Mouse (Mus musculus): ENCODE data around the gene Spi1. TPM values are rescaled to one million over a fixed set of nuclear protein-coding genes. Genes with fewer than 3 reads are reported as not detected.

Spi1 gene
- polyA plus RNA-seq, 1 experiment from 2014 or later: 3.0 TPM

DNA sequence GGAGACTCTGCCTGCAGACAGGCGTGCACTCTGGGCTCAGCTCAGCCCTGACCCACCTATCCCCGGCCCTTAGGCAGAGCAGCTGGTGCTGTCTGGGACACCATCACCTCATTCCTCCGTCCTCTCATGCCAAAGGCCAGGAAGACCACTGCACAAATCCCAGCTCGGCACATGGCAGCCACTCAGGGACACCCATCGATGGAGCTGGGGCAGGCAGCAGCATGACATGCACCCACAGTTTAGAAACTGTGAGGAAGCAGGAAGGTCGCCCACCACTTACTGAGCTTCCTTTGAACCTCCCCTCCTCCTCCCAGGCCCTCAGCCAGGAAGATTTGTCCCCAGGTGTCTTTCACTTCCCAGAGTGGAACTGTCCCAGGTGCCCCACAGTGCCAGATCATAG, 55.3 kb downstream of the Spi1 start:
- WGBS: 84% methylated on average over 6 of the region's 6 CpGs

DNA sequence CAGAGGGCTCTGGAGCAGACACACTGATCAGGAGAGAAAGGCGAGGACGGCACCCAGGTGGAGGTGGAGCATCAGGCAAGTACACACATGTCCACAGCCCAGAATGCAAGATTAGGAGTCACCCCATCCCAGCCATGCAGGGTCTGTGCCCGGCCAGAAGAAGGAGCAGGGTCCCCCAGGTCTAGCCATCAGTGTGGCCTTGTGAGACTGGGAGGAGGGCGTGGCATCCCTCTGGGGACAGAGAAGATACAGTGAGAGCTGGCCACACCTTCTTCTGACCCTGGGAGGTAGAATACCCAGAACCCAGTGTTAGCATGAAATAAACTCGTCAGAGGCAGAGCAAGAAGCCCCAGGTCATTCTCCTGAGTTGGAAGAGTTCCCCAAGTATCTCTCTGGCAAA, 57.1 kb downstream of the Spi1 start:
- no peaks in the 10 kb centered on the region; the same call in 1 of the 2 replicates for H3K36me3 ChIP-seq (replicated peaks; ENCODE audit: control insufficient read depth, insufficient read depth, low read depth, low read length)
- 68% methylated on average over 5 of the region's 5 CpGs for WGBS

More for the DNA sequence above, 55.3 kb downstream of the Spi1 start:
- Histone ChIP-seq H3K4me1 (ENCODE audit: control insufficient read depth, insufficient read depth, low read length) (no peaks in the 10 kb centered on the region), H3K4me2 (ENCODE audit: low read depth, low read length) (no peak overlapping the region), H3K27ac (replicated peaks; ENCODE audit: low read depth, low read length) (no peak overlapping the region), H3K36me3 (replicated peaks; ENCODE audit: control insufficient read depth, insufficient read depth, low read depth, low read length) (no peaks in the 10 kb centered on the region; the same call in 1 of the 2 replicates), H3K27me3 (ENCODE audit: control insufficient read depth, insufficient read depth, low read length) (no peaks in the 10 kb centered on the region), H3K9ac (replicated peaks; ENCODE audit: low read length) (no peak overlapping the region), H3K4me3 (ENCODE audit: low read depth, low read length) (no peak overlapping the region), H3K9me3 (replicated peaks; ENCODE audit: control insufficient read depth, low read length) (no peaks in the 10 kb centered on the region)
- no peak for DNase-seq (ENCODE audit: low spot score)
- ATAC-seq (replicated peaks; ENCODE audit: insufficient number of reproducible peaks, low FRiP score, low TSS enrichment, low read depth): no peak

DNA sequence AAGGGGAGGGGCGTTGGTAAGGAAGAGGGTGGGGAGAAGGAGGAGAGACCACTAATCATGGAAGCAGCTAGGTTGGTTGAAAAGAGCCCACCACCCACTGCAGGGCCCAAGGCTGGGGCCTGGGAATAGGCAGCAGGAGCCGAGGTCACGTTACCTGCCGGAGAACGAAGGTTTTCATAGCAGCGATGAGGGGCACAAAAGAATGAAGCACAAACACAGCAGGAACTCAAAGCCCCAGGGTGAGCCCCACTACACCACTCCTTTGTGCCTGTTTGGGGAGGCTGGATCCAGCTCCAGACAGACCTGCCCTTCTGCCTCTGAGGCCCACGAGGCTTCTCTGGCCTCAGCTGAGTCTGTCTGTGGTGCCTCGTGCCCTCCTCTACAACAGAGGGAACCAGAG, 57.6 kb downstream of the Spi1 start:
- H3K4me2 ChIP-seq (ENCODE audit: low read depth, low read length): no peak overlapping the region
- 71% methylated on average over 8 of the region's 8 CpGs for WGBS
- no peaks in the 10 kb centered on the region for H3K9me3 ChIP-seq (replicated peaks; ENCODE audit: control insufficient read depth, low read length)
- H3K9ac ChIP-seq (replicated peaks; ENCODE audit: low read length): no peak overlapping the region
- no peaks in the 10 kb centered on the region; the same call in 1 of the 2 replicates for H3K36me3 ChIP-seq (replicated peaks; ENCODE audit: control insufficient read depth, insufficient read depth, low read depth, low read length)
- no peaks in the 10 kb centered on the region for H3K4me1 ChIP-seq (ENCODE audit: control insufficient read depth, insufficient read depth, low read length)
- DNase-seq (ENCODE audit: low spot score): no peak
- no peak overlapping the region for H3K27ac ChIP-seq (replicated peaks; ENCODE audit: low read depth, low read length)
- no peaks in the 10 kb centered on the region for H3K27me3 ChIP-seq (ENCODE audit: control insufficient read depth, insufficient read depth, low read length)
- H3K4me3 ChIP-seq (ENCODE audit: low read depth, low read length): no peak overlapping the region
- no peak for ATAC-seq (replicated peaks; ENCODE audit: insufficient number of reproducible peaks, low FRiP score, low TSS enrichment, low read depth)

More for the DNA sequence above, 57.1 kb downstream of the Spi1 start:
- Histone ChIP-seq H3K4me3 (ENCODE audit: low read depth, low read length) (no peak overlapping the region), H3K27ac (replicated peaks; ENCODE audit: low read depth, low read length) (no peak overlapping the region), H3K27me3 (ENCODE audit: control insufficient read depth, insufficient read depth, low read length) (no peaks in the 10 kb centered on the region), H3K9ac (replicated peaks; ENCODE audit: low read length) (no peak overlapping the region), H3K4me1 (ENCODE audit: control insufficient read depth, insufficient read depth, low read length) (no peaks in the 10 kb centered on the region), H3K9me3 (replicated peaks; ENCODE audit: control insufficient read depth, low read length) (no peaks in the 10 kb centered on the region), H3K4me2 (ENCODE audit: low read depth, low read length) (no peak overlapping the region)
- ATAC-seq (replicated peaks; ENCODE audit: insufficient number of reproducible peaks, low FRiP score, low TSS enrichment, low read depth) (no peak), DNase-seq (ENCODE audit: low spot score) (no peak)

DNA sequence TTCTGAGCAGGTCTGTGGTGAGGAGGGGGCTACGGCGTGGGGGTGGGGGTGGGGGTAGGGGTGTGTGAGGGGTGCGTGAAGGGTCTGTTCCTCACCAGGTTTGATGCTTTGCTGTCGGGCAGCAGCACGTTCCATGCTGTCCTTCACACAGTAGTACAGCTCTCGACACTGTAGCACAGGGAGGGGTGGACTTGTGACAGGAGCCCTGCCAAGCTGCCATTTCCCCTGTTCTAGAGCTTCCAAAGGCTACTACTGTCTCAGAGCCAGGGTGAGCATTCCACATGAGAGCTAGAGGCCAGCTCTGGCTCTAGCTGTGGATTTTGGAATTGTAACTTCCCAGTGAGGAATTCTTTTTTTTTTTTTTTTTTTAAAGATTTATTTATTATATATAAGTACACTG, 60.7 kb downstream of the Spi1 start:
- WGBS: 89% methylated on average over 6 of the region's 6 CpGs
- H3K27me3 ChIP-seq (ENCODE audit: control insufficient read depth, insufficient read depth, low read length): no peaks in the 10 kb centered on the region

DNA sequence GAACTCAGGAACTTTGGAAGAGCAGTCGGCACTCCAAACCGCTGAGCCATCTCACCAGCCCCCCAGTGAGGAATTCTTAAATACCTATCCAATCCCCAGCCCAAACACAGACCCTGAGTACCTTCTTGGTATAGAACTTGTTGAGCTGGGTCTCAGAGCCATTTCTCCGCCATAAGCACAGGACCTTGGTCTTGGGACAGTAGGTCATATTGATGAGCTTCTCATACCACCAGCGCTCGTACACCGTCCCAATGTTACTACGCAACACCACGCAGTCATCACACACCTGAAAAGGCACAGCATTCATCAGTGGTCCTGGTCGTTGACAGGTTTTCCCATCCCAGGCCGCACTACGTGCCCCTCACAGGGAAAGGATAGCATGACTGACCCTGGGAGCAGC, 61.2 kb downstream of the Spi1 start:
- no peaks in the 10 kb centered on the region for H3K9me3 ChIP-seq (replicated peaks; ENCODE audit: control insufficient read depth, low read length)
- no peaks in the 10 kb centered on the region for H3K4me1 ChIP-seq (ENCODE audit: control insufficient read depth, insufficient read depth, low read length)
- no peak overlapping the region for H3K9ac ChIP-seq (replicated peaks; ENCODE audit: low read length)
- 96% methylated on average over 11 of the region's 11 CpGs for WGBS
- H3K27ac ChIP-seq (replicated peaks; ENCODE audit: low read depth, low read length): no peak overlapping the region
- H3K36me3 ChIP-seq (replicated peaks; ENCODE audit: control insufficient read depth, insufficient read depth, low read depth, low read length): no peaks in the 10 kb centered on the region
- H3K27me3 ChIP-seq (ENCODE audit: control insufficient read depth, insufficient read depth, low read length): no peaks in the 10 kb centered on the region
- no peak for DNase-seq (ENCODE audit: low spot score)
- no peak for ATAC-seq (replicated peaks; ENCODE audit: insufficient number of reproducible peaks, low FRiP score, low TSS enrichment, low read depth)
- no peak overlapping the region for H3K4me3 ChIP-seq (ENCODE audit: low read depth, low read length)
- no peak overlapping the region for H3K4me2 ChIP-seq (ENCODE audit: low read depth, low read length)

More for the DNA sequence above, 60.7 kb downstream of the Spi1 start:
- DNase-seq (ENCODE audit: low spot score) (no peak), ATAC-seq (replicated peaks; ENCODE audit: insufficient number of reproducible peaks, low FRiP score, low TSS enrichment, low read depth) (no peak)
- no peak overlapping the region for H3K4me3 ChIP-seq (ENCODE audit: low read depth, low read length)
- no peaks in the 10 kb centered on the region for H3K4me1 ChIP-seq (ENCODE audit: control insufficient read depth, insufficient read depth, low read length)
- no peak overlapping the region for H3K9ac ChIP-seq (replicated peaks; ENCODE audit: low read length)
- no peak overlapping the region for H3K27ac ChIP-seq (replicated peaks; ENCODE audit: low read depth, low read length)
- H3K36me3 ChIP-seq (replicated peaks; ENCODE audit: control insufficient read depth, insufficient read depth, low read depth, low read length): no peaks in the 10 kb centered on the region; the same call in 1 of the 2 replicates
- H3K9me3 ChIP-seq (replicated peaks; ENCODE audit: control insufficient read depth, low read length): no peaks in the 10 kb centered on the region
- H3K4me2 ChIP-seq (ENCODE audit: low read depth, low read length): no peak overlapping the region

DNA sequence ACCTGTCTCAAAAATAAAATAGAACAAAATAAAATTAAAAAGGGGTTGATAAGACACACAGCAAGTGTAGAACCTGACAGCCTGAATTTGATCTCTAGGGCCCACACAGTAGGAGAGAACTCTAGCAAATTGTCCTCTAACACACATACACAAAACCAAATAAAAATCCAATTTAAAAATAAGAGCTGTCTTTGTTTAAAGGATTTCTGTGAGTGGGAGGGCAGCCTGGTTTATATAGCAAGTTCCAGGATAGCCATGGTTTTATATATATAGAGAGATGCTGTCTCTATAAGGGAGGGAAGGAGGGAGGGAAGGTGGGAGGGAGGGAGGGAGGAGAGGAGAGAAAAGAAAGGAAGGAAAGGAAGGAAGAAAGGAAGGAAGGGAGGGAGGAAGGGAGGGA, 65.9 kb downstream of the Spi1 start:
- Histone ChIP-seq H3K27ac (replicated peaks; ENCODE audit: low read depth, low read length) (no peak overlapping the region), H3K9ac (replicated peaks; ENCODE audit: low read length) (no peak overlapping the region), H3K36me3 (replicated peaks; ENCODE audit: control insufficient read depth, insufficient read depth, low read depth, low read length) (no peaks in the 10 kb centered on the region), H3K4me3 (ENCODE audit: low read depth, low read length) (no peak overlapping the region), H3K9me3 (replicated peaks; ENCODE audit: control insufficient read depth, low read length) (no peaks in the 10 kb centered on the region), H3K27me3 (ENCODE audit: control insufficient read depth, insufficient read depth, low read length) (no peaks in the 10 kb centered on the region), H3K4me2 (ENCODE audit: low read depth, low read length) (no peak overlapping the region), H3K4me1 (ENCODE audit: control insufficient read depth, insufficient read depth, low read length) (no peaks in the 10 kb centered on the region)
- ATAC-seq (replicated peaks; ENCODE audit: insufficient number of reproducible peaks, low FRiP score, low TSS enrichment, low read depth) (no peak), DNase-seq (ENCODE audit: low spot score) (no peak)

DNA sequence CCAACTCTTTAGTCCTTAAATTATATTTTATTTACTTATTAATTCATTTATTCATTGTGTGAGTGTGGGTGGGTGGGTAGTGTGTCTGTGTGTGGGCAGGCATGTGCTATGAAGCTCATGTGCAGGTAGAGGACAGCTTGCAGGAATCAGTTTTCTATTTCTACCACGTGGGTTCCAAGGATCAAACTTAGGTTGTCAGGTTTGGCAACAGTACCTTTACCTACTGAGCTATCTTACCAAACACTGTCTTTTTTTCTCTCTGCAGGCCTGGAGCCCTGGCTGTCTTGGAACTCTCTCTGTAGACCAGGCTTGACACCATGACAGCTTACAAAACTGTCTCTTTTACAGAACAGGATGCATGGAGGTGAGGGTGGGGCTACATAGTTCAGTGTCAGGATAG, 69.1 kb downstream of the Spi1 start:
- WGBS: 75% methylated on average over 1 of the region's 1 CpGs
- no peak overlapping the region for H3K9ac ChIP-seq (replicated peaks; ENCODE audit: low read length)
- no peaks in the 10 kb centered on the region for H3K36me3 ChIP-seq (replicated peaks; ENCODE audit: control insufficient read depth, insufficient read depth, low read depth, low read length)

DNA sequence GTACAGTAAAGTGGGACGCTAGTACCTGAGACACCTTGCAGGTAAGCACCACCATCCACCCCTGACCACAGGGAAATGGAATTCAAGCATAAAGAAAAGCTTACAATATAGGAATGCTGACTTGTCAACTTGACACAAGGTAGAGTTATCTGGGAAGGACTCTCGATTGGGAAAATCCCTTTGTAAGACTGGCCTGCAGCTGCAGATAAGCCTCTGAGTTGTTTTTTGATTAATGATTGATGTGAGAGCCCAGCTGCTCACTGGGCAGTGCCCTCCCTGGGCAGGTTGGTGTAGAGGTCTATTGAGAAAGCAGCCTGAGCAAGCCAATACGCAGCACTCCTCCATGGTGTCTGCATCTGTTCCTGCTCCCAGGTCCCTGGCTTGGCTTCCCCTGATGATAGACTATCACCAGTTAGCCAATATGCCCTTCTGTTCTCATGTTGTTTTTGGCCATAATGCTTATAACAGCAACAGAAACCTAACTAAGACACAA, 70.7 kb downstream of the Spi1 start:
- DNase-seq (ENCODE audit: low spot score) (no peak), ATAC-seq (replicated peaks; ENCODE audit: insufficient number of reproducible peaks, low FRiP score, low TSS enrichment, low read depth) (no peak)
- 81% methylated on average over 3 of the region's 3 CpGs for WGBS
- Histone ChIP-seq H3K9ac (replicated peaks; ENCODE audit: low read length) (no peak overlapping the region), H3K4me3 (ENCODE audit: low read depth, low read length) (no peak overlapping the region), H3K36me3 (replicated peaks; ENCODE audit: control insufficient read depth, insufficient read depth, low read depth, low read length) (no peaks in the 10 kb centered on the region), H3K9me3 (replicated peaks; ENCODE audit: control insufficient read depth, low read length) (no peaks in the 10 kb centered on the region), H3K4me2 (ENCODE audit: low read depth, low read length) (no peak overlapping the region), H3K27ac (replicated peaks; ENCODE audit: low read depth, low read length) (no peak overlapping the region), H3K27me3 (ENCODE audit: control insufficient read depth, insufficient read depth, low read length) (no peaks in the 10 kb centered on the region), H3K4me1 (ENCODE audit: control insufficient read depth, insufficient read depth, low read length) (no peaks in the 10 kb centered on the region)

More for the DNA sequence above, 69.1 kb downstream of the Spi1 start:
- H3K4me3 ChIP-seq (ENCODE audit: low read depth, low read length): no peak overlapping the region
- DNase-seq (ENCODE audit: low spot score) (no peak), ATAC-seq (replicated peaks; ENCODE audit: insufficient number of reproducible peaks, low FRiP score, low TSS enrichment, low read depth) (no peak)
- no peaks in the 10 kb centered on the region for H3K27me3 ChIP-seq (ENCODE audit: control insufficient read depth, insufficient read depth, low read length)
- no peaks in the 10 kb centered on the region for H3K9me3 ChIP-seq (replicated peaks; ENCODE audit: control insufficient read depth, low read length)
- H3K4me1 ChIP-seq (ENCODE audit: control insufficient read depth, insufficient read depth, low read length): no peaks in the 10 kb centered on the region
- H3K4me2 ChIP-seq (ENCODE audit: low read depth, low read length): no peak overlapping the region
- H3K27ac ChIP-seq (replicated peaks; ENCODE audit: low read depth, low read length): no peak overlapping the region
